Comparison of ENCODE assay signal across 9 mouse cellular contexts in genomic region chr5:53465883-53466282, GRCm38 (mm10). TPM values are rescaled to one million over a fixed set of nuclear protein-coding genes. Genes with fewer than 3 reads are reported as not detected.
DNase-seq lines count a peak whose midpoint lies in the region; ATAC-seq and TF ChIP-seq lines count a peak whose summit lies in the region.
"Had no signal": no experiment of that assay in that cellular context is flagged by ENCODE, and none has a peak within 500 bp of the region (broad histone marks: within the 10 kb centered on the region; RNA-seq: fewer than 3 reads in every experiment).

Gene Rbpj, plus strand, starts transcription at chr5:53466152.

- H3K27ac ChIP-seq in kidney, embryonic 15.5 days, result no peak within 1 kb of the TSS
- H3K27ac ChIP-seq in hindbrain, postnatal 0 days, result no peak within 1 kb of the TSS
- H3K27ac ChIP-seq in midbrain, embryonic 12.5 days (replicated peaks), result no peak within 1 kb of the TSS
- H3K27ac ChIP-seq: liver, embryonic 14.5 days had no signal

- H3K4me3 ChIP-seq in kidney, embryonic 15.5 days (replicated peaks), result no peak within 1 kb of the TSS
- H3K4me3 ChIP-seq in hindbrain, postnatal 0 days (ENCODE audit: low read length), result no peak within 1 kb of the TSS
- no peak within 1 kb of the TSS for H3K4me3 ChIP-seq in midbrain, embryonic 12.5 days

- 87% methylated on average over 9 of the region's 9 CpGs for WGBS in kidney, embryonic 15.5 days
- 95% methylated on average over 9 of the region's 9 CpGs for WGBS in hindbrain, postnatal 0 days
- WGBS in midbrain, embryonic 12.5 days, result 91% methylated on average over 9 of the region's 9 CpGs

- H3K9me3 ChIP-seq in kidney, embryonic 15.5 days (replicated peaks), result no peaks in the 10 kb centered on the region
- H3K9me3 ChIP-seq in hindbrain, postnatal 0 days (ENCODE audit: low read length), result no peaks in the 10 kb centered on the region
- no peaks in the 10 kb centered on the region for H3K9me3 ChIP-seq in midbrain, embryonic 12.5 days

- no peak within 1 kb of the TSS for H3K4me2 ChIP-seq in kidney, embryonic 15.5 days
- no peak within 1 kb of the TSS for H3K4me2 ChIP-seq in hindbrain, postnatal 0 days (ENCODE audit: low read depth, low read length)
- H3K4me2 ChIP-seq in midbrain, embryonic 12.5 days (replicated peaks), result no peak within 1 kb of the TSS

- DNase-seq in kidney, adult 11 months, result no peak
- DNase-seq in adrenal gland, postnatal 36 days, result no peak
- DNase-seq in gastrocnemius, postnatal 25 days, result no peak
- no peak for DNase-seq in hindbrain, postnatal 0 days (ENCODE audit: low spot score)
- DNase-seq in retina, postnatal 1 day, result no peak
- no peak for DNase-seq in frontal cortex, postnatal 10 days (ENCODE audit: low spot score in 2 of 2)

- H3K4me1 ChIP-seq in kidney, embryonic 15.5 days, result peaks cover 29% of the 10 kb centered on the region
- no peaks in the 10 kb centered on the region for H3K4me1 ChIP-seq in hindbrain, postnatal 0 days (ENCODE audit: insufficient read depth, low read length)
- H3K4me1 ChIP-seq in midbrain, embryonic 12.5 days, result peaks cover 3% of the 10 kb centered on the region; the same call in 1 of the 2 replicates

- no peak for TF ChIP-seq CTCF in hindbrain, postnatal 0 days (IDR thresholded peaks at IDR 0.05; ENCODE audit: low read depth)

- H3K27me3 ChIP-seq in kidney, embryonic 15.5 days, result no peaks in the 10 kb centered on the region
- H3K27me3 ChIP-seq in hindbrain, postnatal 0 days (ENCODE audit: insufficient read depth, low read length), result no peaks in the 10 kb centered on the region
- H3K27me3 ChIP-seq in midbrain, embryonic 12.5 days, result peaks cover 5% of the 10 kb centered on the region; the same call in 1 of the 2 replicates

- H3K36me3 ChIP-seq in kidney, embryonic 15.5 days, result no peaks in the 10 kb centered on the region
- no peaks in the 10 kb centered on the region for H3K36me3 ChIP-seq in hindbrain, postnatal 0 days (ENCODE audit: insufficient read depth, low read length)
- no peaks in the 10 kb centered on the region for H3K36me3 ChIP-seq in midbrain, embryonic 12.5 days

- ATAC-seq in kidney, embryonic 15.5 days (replicated peaks; ENCODE audit: low FRiP score), result no peak
- ATAC-seq in hindbrain, postnatal 0 days, result no peak
- no peak for ATAC-seq in midbrain, embryonic 12.5 days (ENCODE audit: low FRiP score, low read depth)

- H3K9ac ChIP-seq in kidney, embryonic 15.5 days, result no peak within 1 kb of the TSS
- H3K9ac ChIP-seq in hindbrain, postnatal 0 days (replicated peaks; ENCODE audit: low read length), result no peak within 1 kb of the TSS
- no peak within 1 kb of the TSS for H3K9ac ChIP-seq in midbrain, embryonic 12.5 days (replicated peaks)
- H3K9ac ChIP-seq: liver, embryonic 14.5 days had no signal

RNA-seq across cellular contexts. Expression of gene Rbpj, which starts in this region (rescaled TPM):
- polyA plus RNA-seq in kidney, embryonic 15.5 days (2015; fragmentation: Nextera tagmentation; extraction: Ambion mirVana), result 33.1 and 36.7 TPM in 2 replicates
- 10 to 100 TPM; 39.4 to 44.5 TPM for total RNA-seq in adrenal gland, postnatal 36 days (2021)
- total RNA-seq in gastrocnemius, postnatal 25 days (2021), result 10 to 100 TPM; 18.5 to 21.8 TPM
- total RNA-seq in hindbrain, postnatal 0 days (2014; rRNA removed), result 22.4 and 26.6 TPM in 2 replicates
- polyA plus RNA-seq in hindbrain, postnatal 0 days (2015; fragmentation: Nextera tagmentation; extraction: Ambion mirVana), result 16.7 and 17.6 TPM in 2 replicates
- 65.5 and 70.2 TPM in 2 replicates for polyA plus RNA-seq in midbrain, embryonic 12.5 days (2016; fragmentation: Nextera tagmentation; extraction: Ambion mirVana)
